Mouse (Mus musculus): Measurements from ENCODE around the gene Wdr53.

- TF ChIP-seq POLR2A (IDR thresholded peaks at IDR 0.05; ENCODE audit: insufficient read depth, low read depth, low read length) (no peak), CTCF (IDR thresholded peaks at IDR 0.05; ENCODE audit: insufficient read depth, low read depth, low read length) (no peak)
Measured at GRCm38 (mm10) chr16:32200256-32201003, 46.6 kb upstream of the Wdr53 start.

Measured in olfactory bulb, adult 2 months (tissue).